Mouse (Mus musculus): ENCODE measurements around the gene Foxl1.

The Foxl1 gene

GRCm38 (mm10) chr8:121127756-121128375, at the start of gene Foxl1:
Gene Foxl1, plus strand, starts transcription at chr8:121127940.
- no peak for DNase-seq

GRCm38 (mm10) chr8:121078721-121079120, 49.0 kb upstream of the Foxl1 start:
- no peak for DNase-seq

- DNase-seq, result no peak
Observed at GRCm38 (mm10) chr8:121079201-121079600, 48.5 kb upstream of the Foxl1 start.

- no peak for DNase-seq
Observed at GRCm38 (mm10) chr8:121079944-121080343, 47.8 kb upstream of the Foxl1 start.

- DNase-seq, result no peak
Observed at GRCm38 (mm10) chr8:121080361-121081090, 47.2 kb upstream of the Foxl1 start.

- DNase-seq, result no peak
Observed at GRCm38 (mm10) chr8:121081398-121081797, 46.3 kb upstream of the Foxl1 start.

GRCm38 (mm10) chr8:121082218-121083092, 45.3 kb upstream of the Foxl1 start:
- no peak for DNase-seq

- DNase-seq, result no peak
Observed at GRCm38 (mm10) chr8:121083093-121083935, 44.4 kb upstream of the Foxl1 start.

GRCm38 (mm10) chr8:121083936-121084209, 43.9 kb upstream of the Foxl1 start:
- DNase-seq, result no peak

- DNase-seq, result no peak
Observed at GRCm38 (mm10) chr8:121084210-121084951, 43.4 kb upstream of the Foxl1 start, which contains the start of gene Foxf1. Gene Foxf1, plus strand, starts transcription at chr8:121084386.

GRCm38 (mm10) chr8:121085011-121085410, 42.7 kb upstream of the Foxl1 start:
- no peak for DNase-seq

GRCm38 (mm10) chr8:121085561-121085960, 42.2 kb upstream of the Foxl1 start:
- no peak for DNase-seq

GRCm38 (mm10) chr8:121086004-121086900, 41.5 kb upstream of the Foxl1 start:
- no peak for DNase-seq

- DNase-seq, result no peak
Observed at GRCm38 (mm10) chr8:121088281-121088680, 39.5 kb upstream of the Foxl1 start.

GRCm38 (mm10) chr8:121088871-121089630, 38.7 kb upstream of the Foxl1 start:
- DNase-seq, result no peak

GRCm38 (mm10) chr8:121089631-121090380, 37.9 kb upstream of the Foxl1 start:
- DNase-seq, result no peak

GRCm38 (mm10) chr8:121090716-121091115, 37.0 kb upstream of the Foxl1 start:
- DNase-seq, result no peak

GRCm38 (mm10) chr8:121092141-121092540, 35.6 kb upstream of the Foxl1 start:
- DNase-seq, result no peak

- peak; percentile 45 for DNase-seq
Observed at GRCm38 (mm10) chr8:121092627-121093026, 35.1 kb upstream of the Foxl1 start.

Measured in cerebellum, adult 11-12 months (tissue).